Mouse (Mus musculus) macrophage (primary cell): ENCODE results near the gene Syf2. TPM values are rescaled to one million over a fixed set of nuclear protein-coding genes. Genes with fewer than 3 reads are reported as not detected.

Experiments used
- H3K27ac ChIP-seq: fragments of 350-480 bp; formaldehyde crosslinking; 2 replicates; pipeline ENCODE4 v1.9.0; 2021
- H3K36me3 ChIP-seq: fragments of 350-480 bp; formaldehyde crosslinking; 2 replicates; pipeline ENCODE4 v1.9.0; 2021; ENCODE audit errors: inconsistent target
- H3K4me3 ChIP-seq: fragments of 350-480 bp; formaldehyde crosslinking; 2 replicates; pipeline ENCODE4 v1.9.0; 2021; ENCODE audit errors: inconsistent target
- H3K79me2 ChIP-seq: fragments of 350-480 bp; formaldehyde crosslinking; 2 replicates; pipeline ENCODE4 v1.9.0; 2021; ENCODE audit errors: inconsistent target
- WGBS: methylation state at CpG from one replicate; pipeline ENCODE4 v1.1.7; 2026; ENCODE audit warnings: inconsistent platforms; ENCODE audit not compliant: missing documents; 5-methylcytosine and 5-hydroxymethylcytosine counted together
- polyA plus RNA-seq: library from polyadenylated mRNA; stranded (reverse); fragments of 250-400 nt; gene quantifications from 3 replicates; pipeline ENCODE4 v1.2.4, GENCODE M21; 2018; ENCODE audit warnings: inconsistent platforms

Gene Syf2
- polyA plus RNA-seq, 1 experiment from 2014 or later = 116 TPM

DNA sequence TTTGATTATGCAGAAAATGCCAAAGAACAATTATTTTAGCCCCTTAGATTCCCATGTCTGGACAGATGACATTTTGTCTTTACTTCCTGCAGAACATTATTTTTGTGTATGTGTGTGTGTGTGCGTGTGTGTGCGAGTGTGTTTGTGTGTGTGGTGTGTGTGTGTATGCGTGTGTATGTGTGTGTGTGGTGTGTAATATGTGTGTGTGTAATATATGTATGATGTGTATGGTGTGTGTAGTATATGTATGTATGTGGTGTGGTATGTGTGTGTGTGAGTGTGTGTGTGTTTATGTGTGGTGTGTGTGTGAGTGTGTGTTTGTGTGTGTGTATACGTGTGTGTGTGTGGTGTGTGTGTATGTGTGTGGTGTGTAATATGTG lies 45.2 kb downstream of the Syf2 start:
- no peak overlapping the region for H3K27ac ChIP-seq
- no peak overlapping the region for H3K4me3 ChIP-seq
- H3K79me2 ChIP-seq = no peaks in the 10 kb centered on the region
- no peaks in the 10 kb centered on the region for H3K36me3 ChIP-seq
- WGBS = 85% methylated on average over 3 of the region's 4 CpGs

DNA sequence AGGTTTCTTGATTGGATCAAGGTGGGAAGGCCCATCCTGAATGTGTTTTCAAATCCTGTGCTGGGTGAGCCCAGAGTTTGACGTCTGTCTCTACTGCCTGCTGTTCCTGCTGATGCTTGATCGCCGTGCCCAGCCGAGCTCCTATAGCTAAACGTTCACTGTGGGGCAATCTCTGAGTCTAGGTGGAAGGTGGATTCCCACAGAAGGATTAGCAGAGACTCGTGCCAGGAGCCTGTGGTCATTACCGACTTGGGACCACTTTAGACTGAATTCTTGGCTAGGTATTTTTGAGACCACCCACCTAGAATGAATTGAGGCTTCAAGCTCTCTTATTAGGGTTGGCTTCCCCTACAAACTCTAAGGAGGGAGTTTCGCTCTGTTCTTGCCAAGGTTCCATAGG lies 48.2 kb downstream of the Syf2 start:
- no peak overlapping the region for H3K4me3 ChIP-seq
- 91% methylated on average over 8 of the region's 8 CpGs for WGBS
- H3K27ac ChIP-seq = no peak overlapping the region
- H3K79me2 ChIP-seq = no peaks in the 10 kb centered on the region
- H3K36me3 ChIP-seq = no peaks in the 10 kb centered on the region

DNA sequence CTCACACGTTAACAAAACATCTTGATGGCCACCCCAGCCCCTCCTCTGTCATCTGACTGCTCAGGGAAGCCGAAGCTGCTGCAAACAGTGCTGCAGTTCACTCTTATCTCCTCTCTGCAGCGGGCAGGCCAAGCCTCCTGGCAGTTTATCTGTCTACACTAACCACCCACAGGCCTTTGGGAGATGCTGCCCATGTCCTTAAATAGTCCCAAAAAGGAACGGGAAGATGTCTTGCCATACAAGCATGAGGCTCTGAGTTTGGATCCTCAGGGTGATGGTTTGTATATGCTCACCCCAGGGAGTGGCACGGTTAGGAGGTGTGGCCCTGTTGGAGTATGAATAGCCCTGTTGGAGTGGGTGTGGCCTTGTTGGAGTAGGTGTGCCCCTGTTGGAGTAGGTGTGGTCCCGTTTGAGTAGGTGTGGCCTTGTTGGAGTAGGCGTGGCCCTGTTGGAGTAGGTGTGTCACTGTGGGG lies 51.3 kb downstream of the Syf2 start:
- H3K27ac ChIP-seq = no peak overlapping the region
- no peak overlapping the region for H3K4me3 ChIP-seq
- H3K79me2 ChIP-seq = no peaks in the 10 kb centered on the region
- WGBS = 72% methylated on average over 7 of the region's 7 CpGs
- no peaks in the 10 kb centered on the region for H3K36me3 ChIP-seq

GRCm38 (mm10) chr4:134983136-134983535 lies 52.4 kb downstream of the Syf2 start:
- no peaks in the 10 kb centered on the region for H3K36me3 ChIP-seq
- no peak overlapping the region for H3K27ac ChIP-seq
- no peak overlapping the region for H3K4me3 ChIP-seq
- 81% methylated on average over 5 of the region's 5 CpGs for WGBS
- H3K79me2 ChIP-seq = no peaks in the 10 kb centered on the region

DNA sequence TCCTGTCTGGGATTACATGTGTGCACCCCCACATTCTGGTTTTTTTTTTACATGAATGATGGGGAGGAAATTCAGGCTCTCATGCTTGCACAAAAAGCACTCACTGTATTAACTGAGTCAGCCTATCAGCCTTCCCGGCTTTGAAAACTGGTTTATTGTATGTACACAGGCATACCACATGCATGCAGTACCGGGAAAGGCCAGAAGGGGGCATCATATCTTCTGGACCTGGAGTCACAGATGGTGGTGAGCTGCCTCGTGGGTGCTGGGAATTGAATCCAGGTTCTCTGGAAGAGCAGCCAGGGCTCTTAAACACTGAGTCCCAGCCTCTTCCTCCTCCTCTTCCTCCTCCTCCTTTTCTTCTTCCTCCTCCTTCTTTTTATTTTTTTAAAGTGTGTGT lies 53.9 kb downstream of the Syf2 start:
- no peak overlapping the region for H3K4me3 ChIP-seq
- H3K36me3 ChIP-seq = no peaks in the 10 kb centered on the region
- H3K27ac ChIP-seq = no peak overlapping the region
- WGBS = 92% methylated on average over 3 of the region's 3 CpGs
- H3K79me2 ChIP-seq = no peaks in the 10 kb centered on the region

DNA sequence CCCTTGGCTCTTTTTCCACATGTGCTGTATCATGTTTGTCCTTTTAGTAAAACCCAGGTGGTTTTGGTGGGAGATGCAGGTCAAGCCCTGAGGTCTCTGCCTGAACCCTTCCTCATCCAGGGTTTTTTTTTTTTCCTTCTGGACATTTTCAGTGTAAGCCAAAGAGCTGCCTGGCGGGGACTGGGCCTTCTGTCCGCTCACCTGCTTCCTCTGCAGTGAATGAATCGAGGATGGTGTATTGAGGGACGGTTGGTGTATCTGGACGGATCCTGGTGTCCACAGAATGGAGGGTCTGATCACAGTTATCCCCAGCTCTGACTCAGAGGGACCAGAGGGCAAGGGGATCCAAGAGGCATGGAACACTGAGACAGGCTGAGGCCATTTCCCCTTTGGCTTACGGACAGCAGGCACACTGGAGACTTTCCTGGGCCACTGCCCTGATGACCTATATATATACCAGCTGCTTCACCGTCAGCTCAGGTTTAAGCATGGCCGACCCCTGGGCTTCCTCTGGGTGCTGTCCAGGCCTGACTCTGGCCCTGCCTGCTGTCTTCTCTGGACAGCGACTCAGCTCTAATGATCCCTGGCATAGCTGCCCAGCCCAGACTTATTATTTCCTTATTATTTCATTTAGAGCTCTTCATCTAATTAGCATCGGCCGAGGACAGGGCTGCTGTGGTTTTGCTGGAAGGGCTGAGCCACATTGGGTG lies 55.1 kb downstream of the Syf2 start:
- 84% methylated on average over 10 of the region's 11 CpGs for WGBS
- H3K4me3 ChIP-seq = no peak overlapping the region
- no peaks in the 10 kb centered on the region for H3K36me3 ChIP-seq
- no peak overlapping the region for H3K27ac ChIP-seq
- H3K79me2 ChIP-seq = no peaks in the 10 kb centered on the region

DNA sequence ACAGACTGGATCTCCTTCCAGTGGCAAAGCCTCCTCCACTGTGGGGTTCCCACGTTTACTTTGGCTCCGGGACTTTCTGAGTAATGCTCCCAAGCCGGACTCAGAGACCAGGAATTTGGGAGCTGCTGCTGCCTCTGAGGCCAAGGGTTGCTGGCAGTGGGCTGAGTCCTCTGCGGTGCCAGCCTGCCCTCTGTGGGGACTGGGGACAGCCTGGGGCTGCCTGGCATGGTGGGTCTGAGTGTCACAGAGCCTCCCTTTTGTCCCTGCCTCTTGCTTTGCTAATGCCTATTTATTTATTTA lies 55.6 kb downstream of the Syf2 start:
- no peak overlapping the region for H3K27ac ChIP-seq
- H3K4me3 ChIP-seq = no peak overlapping the region
- WGBS = 97% methylated on average over 4 of the region's 4 CpGs
- no peaks in the 10 kb centered on the region for H3K79me2 ChIP-seq
- H3K36me3 ChIP-seq = no peaks in the 10 kb centered on the region

GRCm38 (mm10) chr4:134986963-134987362 lies 56.3 kb downstream of the Syf2 start:
- WGBS = 98% methylated on average over 3 of the region's 3 CpGs
- Histone ChIP-seq H3K36me3 (no peaks in the 10 kb centered on the region), H3K79me2 (no peaks in the 10 kb centered on the region), H3K4me3 (no peak overlapping the region), H3K27ac (no peak overlapping the region)

Other genes starting within 250 kb of the Syf2 start
- gene Man1c1, start 226.6 kb upstream of the Syf2 start, polyA plus RNA-seq = 82.3 to 124 TPM (median 103 TPM) in 3 replicates
- gene Ldlrap1, start 162.9 kb upstream of the Syf2 start, polyA plus RNA-seq = 34.2 to 76.5 TPM (median 43.1 TPM) in 3 replicates
- 14.4 to 24.0 TPM (median 21.7 TPM) in 3 replicates for gene Maco1, start 77.6 kb upstream of the Syf2 start, polyA plus RNA-seq
- not detected in 3 replicates for gene Rhd, start 66.4 kb upstream of the Syf2 start, polyA plus RNA-seq
- gene Tmem50a, start 15.9 kb upstream of the Syf2 start, polyA plus RNA-seq = 279 to 472 TPM (median 312 TPM) in 3 replicates
- 194 to 679 TPM (median 250 TPM) in 3 replicates for gene Rsrp1, start 7.3 kb upstream of the Syf2 start, polyA plus RNA-seq
- gene Runx3, start 189.8 kb downstream of the Syf2 start, polyA plus RNA-seq = 0.75 to 1.8 TPM (median 1.3 TPM) in 3 replicates